Mouse (Mus musculus): ENCODE data around the gene Grm7. TPM values are rescaled to one million over a fixed set of nuclear protein-coding genes. Genes with fewer than 3 reads are reported as not detected.

Grm7 gene
- total and polyA plus RNA-seq, 2 experiments from 2014 or later: 28.5 to 51.9 TPM

- no peak for TF ChIP-seq CTCF (IDR thresholded peaks at IDR 0.05)
- ATAC-seq (ENCODE audit: low FRiP score) (no peak), DNase-seq (ENCODE audit: low spot score) (peak; percentile 29)
- Histone ChIP-seq H3K4me3 (ENCODE audit: low read depth, low read length) (no peak overlapping the region), H3K9me3 (ENCODE audit: low read length) (no peaks in the 10 kb centered on the region), H3K36me3 (ENCODE audit: insufficient read depth, low read length) (no peaks in the 10 kb centered on the region), H3K9ac (replicated peaks; ENCODE audit: low read length, poor library complexity, severe bottlenecking) (no peak overlapping the region), H3K27me3 (ENCODE audit: insufficient read depth, low read length) (no peaks in the 10 kb centered on the region), H3K4me1 (ENCODE audit: insufficient read depth, low read length) (no peaks in the 10 kb centered on the region), H3K4me2 (ENCODE audit: low read depth, low read length, poor library complexity, severe bottlenecking) (no peak overlapping the region), H3K27ac (ENCODE audit: low read depth, low read length) (no peak overlapping the region)
- WGBS: 81% methylated on average over 1 of the region's 1 CpGs
Observed at GRCm38 (mm10) chr6:111558588-111558987, 913.2 kb downstream of the Grm7 start.

DNA sequence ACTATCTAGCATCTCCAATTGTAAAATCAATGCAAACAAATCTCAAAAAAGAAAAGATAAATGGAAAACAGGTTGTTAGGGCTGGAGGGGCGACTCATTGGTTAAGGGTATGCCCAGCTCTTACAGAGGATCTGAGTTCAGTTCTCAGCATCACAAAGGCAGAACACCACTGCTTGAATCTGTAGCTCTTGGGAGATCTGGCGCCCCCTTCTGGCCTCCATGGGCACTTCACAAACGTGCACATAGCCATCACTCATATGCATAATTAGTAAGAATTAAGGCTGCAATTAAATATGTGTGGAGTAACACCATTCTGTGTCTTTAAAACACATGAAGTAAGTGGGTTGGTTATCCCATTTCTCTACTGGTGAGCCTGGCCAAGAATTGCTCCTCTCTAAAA is 914.1 kb downstream of the Grm7 start:
- ATAC-seq (ENCODE audit: low FRiP score): no peak
- DNase-seq (ENCODE audit: low spot score): no peak

GRCm38 (mm10) chr6:111561347-111561746 is 916.0 kb downstream of the Grm7 start:
- no peak for DNase-seq (ENCODE audit: low spot score)
- Histone ChIP-seq H3K36me3 (ENCODE audit: insufficient read depth, low read length) (no peaks in the 10 kb centered on the region), H3K9ac (replicated peaks; ENCODE audit: low read length, poor library complexity, severe bottlenecking) (no peak overlapping the region), H3K4me2 (ENCODE audit: low read depth, low read length, poor library complexity, severe bottlenecking) (no peak overlapping the region), H3K27ac (ENCODE audit: low read depth, low read length) (no peak overlapping the region), H3K4me1 (ENCODE audit: insufficient read depth, low read length) (no peaks in the 10 kb centered on the region), H3K27me3 (ENCODE audit: insufficient read depth, low read length) (no peaks in the 10 kb centered on the region), H3K9me3 (ENCODE audit: low read length) (no peaks in the 10 kb centered on the region), H3K4me3 (ENCODE audit: low read depth, low read length) (no peak overlapping the region)
- TF ChIP-seq CTCF (IDR thresholded peaks at IDR 0.05): no peak
- 91% methylated on average over 7 of the region's 7 CpGs for WGBS
- no peak for ATAC-seq (ENCODE audit: low FRiP score)

More for the DNA sequence above, 914.1 kb downstream of the Grm7 start:
- H3K4me2 ChIP-seq (ENCODE audit: low read depth, low read length, poor library complexity, severe bottlenecking): no peak overlapping the region
- H3K4me1 ChIP-seq (ENCODE audit: insufficient read depth, low read length): no peaks in the 10 kb centered on the region
- 72% methylated on average over 3 of the region's 3 CpGs for WGBS
- H3K9me3 ChIP-seq (ENCODE audit: low read length): no peaks in the 10 kb centered on the region
- no peak overlapping the region for H3K4me3 ChIP-seq (ENCODE audit: low read depth, low read length)
- H3K27ac ChIP-seq (ENCODE audit: low read depth, low read length): no peak overlapping the region
- H3K27me3 ChIP-seq (ENCODE audit: insufficient read depth, low read length): no peaks in the 10 kb centered on the region
- TF ChIP-seq CTCF (IDR thresholded peaks at IDR 0.05): peak; percentile 30; the same call in 1 of the 2 replicates
- no peaks in the 10 kb centered on the region for H3K36me3 ChIP-seq (ENCODE audit: insufficient read depth, low read length)
- no peak overlapping the region for H3K9ac ChIP-seq (replicated peaks; ENCODE audit: low read length, poor library complexity, severe bottlenecking)

GRCm38 (mm10) chr6:111571471-111572088 is 926.2 kb downstream of the Grm7 start:
- no peak overlapping the region for H3K27ac ChIP-seq (ENCODE audit: low read depth, low read length)
- no peak overlapping the region for H3K4me2 ChIP-seq (ENCODE audit: low read depth, low read length, poor library complexity, severe bottlenecking)
- 72% methylated on average over 4 of the region's 4 CpGs for WGBS
- DNase-seq (ENCODE audit: low spot score): peak; percentile 44
- TF ChIP-seq CTCF (IDR thresholded peaks at IDR 0.05): no peak
- no peaks in the 10 kb centered on the region for H3K27me3 ChIP-seq (ENCODE audit: insufficient read depth, low read length)
- no peak for ATAC-seq (ENCODE audit: low FRiP score)
- no peak overlapping the region for H3K4me3 ChIP-seq (ENCODE audit: low read depth, low read length)
- H3K9me3 ChIP-seq (ENCODE audit: low read length): no peaks in the 10 kb centered on the region
- H3K36me3 ChIP-seq (ENCODE audit: insufficient read depth, low read length): no peaks in the 10 kb centered on the region
- no peak overlapping the region for H3K9ac ChIP-seq (replicated peaks; ENCODE audit: low read length, poor library complexity, severe bottlenecking)
- H3K4me1 ChIP-seq (ENCODE audit: insufficient read depth, low read length): no peaks in the 10 kb centered on the region

GRCm38 (mm10) chr6:111584851-111585250 is 939.5 kb downstream of the Grm7 start:
- ATAC-seq (ENCODE audit: low FRiP score) (no peak), DNase-seq (ENCODE audit: low spot score) (no peak)
- Histone ChIP-seq H3K4me2 (ENCODE audit: low read depth, low read length, poor library complexity, severe bottlenecking) (no peak overlapping the region), H3K27ac (ENCODE audit: low read depth, low read length) (no peak overlapping the region), H3K4me1 (ENCODE audit: insufficient read depth, low read length) (no peaks in the 10 kb centered on the region), H3K9ac (replicated peaks; ENCODE audit: low read length, poor library complexity, severe bottlenecking) (no peak overlapping the region), H3K4me3 (ENCODE audit: low read depth, low read length) (no peak overlapping the region), H3K36me3 (ENCODE audit: insufficient read depth, low read length) (no peaks in the 10 kb centered on the region), H3K9me3 (ENCODE audit: low read length) (no peaks in the 10 kb centered on the region), H3K27me3 (ENCODE audit: insufficient read depth, low read length) (no peaks in the 10 kb centered on the region)
- 67% methylated on average over 2 of the region's 2 CpGs for WGBS
- TF ChIP-seq CTCF (IDR thresholded peaks at IDR 0.05): no peak

DNA sequence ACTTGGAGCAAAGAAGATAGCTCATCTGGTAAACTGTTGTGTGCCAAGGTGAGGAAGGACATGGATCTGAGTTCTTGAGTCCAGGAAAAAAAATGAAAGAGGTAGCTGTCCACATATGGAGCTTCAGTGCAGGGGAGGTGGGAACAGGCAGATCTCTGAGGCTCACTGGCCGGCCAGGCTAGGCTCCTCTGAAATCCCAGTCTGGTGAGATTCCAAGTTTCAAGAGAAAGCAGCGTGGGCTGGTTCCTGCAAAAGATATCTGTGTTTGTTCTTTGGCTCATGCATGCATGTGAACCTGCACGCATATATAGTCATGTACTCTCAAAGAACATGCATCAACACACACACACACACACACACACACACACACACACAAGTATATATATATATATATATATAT is 942.2 kb downstream of the Grm7 start:
- DNase-seq (ENCODE audit: low spot score) (no peak), ATAC-seq (ENCODE audit: low FRiP score) (no peak)
- Histone ChIP-seq H3K27me3 (ENCODE audit: insufficient read depth, low read length) (no peaks in the 10 kb centered on the region), H3K4me2 (ENCODE audit: low read depth, low read length, poor library complexity, severe bottlenecking) (no peak overlapping the region), H3K9ac (replicated peaks; ENCODE audit: low read length, poor library complexity, severe bottlenecking) (no peak overlapping the region), H3K4me3 (ENCODE audit: low read depth, low read length) (no peak overlapping the region), H3K9me3 (ENCODE audit: low read length) (no peaks in the 10 kb centered on the region), H3K27ac (ENCODE audit: low read depth, low read length) (no peak overlapping the region), H3K36me3 (ENCODE audit: insufficient read depth, low read length) (no peaks in the 10 kb centered on the region), H3K4me1 (ENCODE audit: insufficient read depth, low read length) (no peaks in the 10 kb centered on the region)
- WGBS: 92% methylated on average over 3 of the region's 3 CpGs
- no peak for TF ChIP-seq CTCF (IDR thresholded peaks at IDR 0.05)
